Mouse (Mus musculus) lung, embryonic 16.5 days (tissue): ENCODE data around the gene Cryaa. TPM values are rescaled to one million over a fixed set of nuclear protein-coding genes. Genes with fewer than 3 reads are reported as not detected.

Experiments used
- ATAC-seq: fragments of 200-750 bp; cut with Nextera tagmentation; 2 replicates; pipeline ENCODE4 v1.8.0; 2017; ENCODE audit warnings: low read depth, mild to moderate bottlenecking, moderate library complexity
- H3K27ac ChIP-seq: fragments of 300-500 bp; sonication (generic); 2 replicates; pipeline ENCODE4 v1.5.1; 2014; ENCODE audit warnings: mild to moderate bottlenecking, control low read depth, low read length
- H3K27me3 ChIP-seq: fragments of 300-500 bp; sonication (generic); 2 replicates; pipeline ENCODE4 v1.6.1; 2014; ENCODE audit warnings: low read depth, low read length, mixed read lengths; ENCODE audit not compliant: control insufficient read depth, insufficient read depth
- H3K36me3 ChIP-seq: fragments of 300-500 bp; sonication (generic); 2 replicates; pipeline ENCODE4 v1.6.1; 2014; ENCODE audit warnings: low read length; ENCODE audit not compliant: control insufficient read depth, insufficient read depth
- H3K4me1 ChIP-seq: fragments of 300-500 bp; sonication (generic); replicated peaks from 2 replicates; pipeline ENCODE4 v1.6.1; 2014; ENCODE audit warnings: low read length, mixed read lengths; ENCODE audit not compliant: control insufficient read depth, insufficient read depth
- H3K4me2 ChIP-seq: fragments of 300-500 bp; sonication (generic); 2 replicates; pipeline ENCODE4 v1.6.1; 2014; ENCODE audit warnings: low read depth, low read length, control low read depth
- H3K4me3 ChIP-seq: fragments of 300-500 bp; sonication (generic); 2 replicates; pipeline ENCODE4 v1.5.1; 2014; ENCODE audit warnings: mild to moderate bottlenecking, low read length, control low read depth
- H3K9ac ChIP-seq: fragments of 300-500 bp; sonication (generic); 2 replicates; pipeline ENCODE4 v1.6.1; 2014; ENCODE audit warnings: low read length, control low read depth
- H3K9me3 ChIP-seq: fragments of 300-500 bp; sonication (generic); 2 replicates; pipeline ENCODE4 v1.6.1; 2016; ENCODE audit warnings: low read length; ENCODE audit not compliant: control insufficient read depth
- WGBS: fragments of 180-500 bp; shearing (Covaris S2); extraction: QIAGEN DNeasy Blood & Tissue Kit; methylation state at CpG from one replicate; pipeline ENCODE4 v1.1.7; 2014; 5-methylcytosine and 5-hydroxymethylcytosine counted together
- polyA plus RNA-seq: library from polyadenylated mRNA; unstranded; fragments of >200 nt; fragmentation: Nextera tagmentation; extraction: Ambion mirVana; gene quantifications from 2 replicates; pipeline ENCODE4 v1.2.1, GENCODE M21; 2015

Gene Cryaa
- 0.36 and 0.44 TPM in 2 replicates for polyA plus RNA-seq

GRCm38 (mm10) chr17:31677507-31677906 lies at the start of gene Cryaa:
TSS of gene Cryaa (plus strand) at chr17:31677807.
- H3K4me1 ChIP-seq, result no peaks in the 10 kb centered on the region
- ATAC-seq, result no peak
- H3K27ac ChIP-seq, result no peak within 1 kb of the TSS
- no peak within 1 kb of the TSS for H3K9ac ChIP-seq
- H3K4me3 ChIP-seq, result no peak within 1 kb of the TSS
- no peaks in the 10 kb centered on the region for H3K9me3 ChIP-seq
- H3K36me3 ChIP-seq, result no peaks in the 10 kb centered on the region
- no peaks in the 10 kb centered on the region for H3K27me3 ChIP-seq
- WGBS, result 68% methylated on average over 8 of the region's 8 CpGs
- no peak within 1 kb of the TSS for H3K4me2 ChIP-seq

- Histone ChIP-seq H3K9me3 (no peaks in the 10 kb centered on the region; the same call in 1 of the 2 replicates), H3K4me2 (no peak overlapping the region), H3K27ac (no peak overlapping the region), H3K4me1 (no peaks in the 10 kb centered on the region), H3K27me3 (no peaks in the 10 kb centered on the region), H3K9ac (no peak overlapping the region), H3K4me3 (no peak overlapping the region), H3K36me3 (no peaks in the 10 kb centered on the region)
- WGBS, result 90% methylated on average over 2 of the region's 2 CpGs
- ATAC-seq, result no peak
Measured at GRCm38 (mm10) chr17:31627961-31628360, 49.6 kb upstream of the Cryaa start.

- Histone ChIP-seq H3K27ac (no peak overlapping the region), H3K9me3 (no peaks in the 10 kb centered on the region; the same call in 1 of the 2 replicates), H3K9ac (no peak overlapping the region), H3K4me2 (no peak overlapping the region), H3K27me3 (peaks cover 5% of the 10 kb centered on the region), H3K4me1 (peaks cover 2% of the 10 kb centered on the region), H3K36me3 (no peaks in the 10 kb centered on the region), H3K4me3 (no peak overlapping the region)
- no peak for ATAC-seq
- 70% methylated on average over 10 of the region's 10 CpGs for WGBS
Measured at GRCm38 (mm10) chr17:31631081-31631800, 46.4 kb upstream of the Cryaa start.

- Histone ChIP-seq H3K4me2 (no peak overlapping the region), H3K4me3 (no peak overlapping the region), H3K9me3 (no peaks in the 10 kb centered on the region; the same call in 1 of the 2 replicates), H3K27me3 (peaks cover 7% of the 10 kb centered on the region), H3K4me1 (peaks cover 11% of the 10 kb centered on the region), H3K27ac (no peak overlapping the region), H3K36me3 (no peaks in the 10 kb centered on the region), H3K9ac (no peak overlapping the region)
- 63% methylated on average over 6 of the region's 6 CpGs for WGBS
- ATAC-seq, result no peak
Measured at GRCm38 (mm10) chr17:31633007-31633406, 44.6 kb upstream of the Cryaa start.

- no peaks in the 10 kb centered on the region for H3K9me3 ChIP-seq
- no peak overlapping the region for H3K27ac ChIP-seq
- H3K4me3 ChIP-seq, result no peak overlapping the region
- no peak for ATAC-seq
- H3K36me3 ChIP-seq, result no peaks in the 10 kb centered on the region
- H3K4me2 ChIP-seq, result no peak overlapping the region
- H3K9ac ChIP-seq, result no peak overlapping the region
- peaks cover 7% of the 10 kb centered on the region for H3K27me3 ChIP-seq
- peaks cover 13% of the 10 kb centered on the region for H3K4me1 ChIP-seq
- 74% methylated on average over 5 of the region's 5 CpGs for WGBS
Measured at GRCm38 (mm10) chr17:31634896-31635295, 42.7 kb upstream of the Cryaa start.

- ATAC-seq, result no peak
- WGBS, result 47% methylated on average over 11 of the region's 11 CpGs
- Histone ChIP-seq H3K27me3 (peaks cover 7% of the 10 kb centered on the region), H3K9me3 (no peaks in the 10 kb centered on the region), H3K9ac (no peak overlapping the region), H3K4me2 (peak overlapping the region; percentile 94), H3K27ac (no peak overlapping the region), H3K36me3 (no peaks in the 10 kb centered on the region), H3K4me3 (no peak overlapping the region), H3K4me1 (peaks cover 13% of the 10 kb centered on the region)
Measured at GRCm38 (mm10) chr17:31635781-31636180, 41.8 kb upstream of the Cryaa start.

- Histone ChIP-seq H3K4me2 (peak overlapping the region; percentile 94), H3K27ac (no peak overlapping the region), H3K4me1 (peaks cover 13% of the 10 kb centered on the region), H3K9ac (peak overlapping the region; percentile 61), H3K9me3 (no peaks in the 10 kb centered on the region), H3K27me3 (peaks cover 7% of the 10 kb centered on the region), H3K4me3 (peak overlapping the region; percentile 58), H3K36me3 (no peaks in the 10 kb centered on the region)
- 4% methylated on average over 45 of the region's 45 CpGs for whole genome bisulfite sequencing
- ATAC-seq, result peak; percentile 34
Measured at GRCm38 (mm10) chr17:31636277-31636941, 41.2 kb upstream of the Cryaa start.

GRCm38 (mm10) chr17:31636942-31637811 lies 40.4 kb upstream of the Cryaa start, which contains the start of gene Cbs:
TSS of gene Cbs (minus strand) at chr17:31637238.
- peak within 1 kb of the TSS; percentile 58 for H3K4me3 ChIP-seq
- H3K27me3 ChIP-seq, result peaks cover 7% of the 10 kb centered on the region
- WGBS, result 2% methylated on average over 55 of the region's 61 CpGs
- peaks cover 13% of the 10 kb centered on the region for H3K4me1 ChIP-seq
- no peaks in the 10 kb centered on the region for H3K9me3 ChIP-seq
- peak within 1 kb of the TSS; percentile 94 for H3K4me2 ChIP-seq
- peak within 1 kb of the TSS; percentile 61 for H3K9ac ChIP-seq
- peak within 1 kb of the TSS; percentile 51; the same call in 1 of the 2 replicates for H3K27ac ChIP-seq
- no peaks in the 10 kb centered on the region for H3K36me3 ChIP-seq
- peak; percentile 97 for ATAC-seq
